Mouse (Mus musculus): ENCODE measurements around the gene Pnmt. TPM values are rescaled to one million over a fixed set of nuclear protein-coding genes. Genes with fewer than 3 reads are reported as not detected.

Pnmt gene
- polyA plus RNA-seq, 1 experiment from 2014 or later: 4.8 TPM

- H3K4me1 ChIP-seq (ENCODE audit: control insufficient read depth, insufficient read depth, low read length): peaks cover 50% of the 10 kb centered on the region
- H3K9ac ChIP-seq (ENCODE audit: low read depth, low read length): no peak overlapping the region
- no peak overlapping the region for H3K4me3 ChIP-seq (ENCODE audit: low read depth, low read length)
- H3K9me3 ChIP-seq (replicated peaks; ENCODE audit: control insufficient read depth, low read length): no peaks in the 10 kb centered on the region
- WGBS (ENCODE audit: insufficient replicate concordance): 79% methylated on average over 10 of the region's 10 CpGs
- H3K27me3 ChIP-seq (ENCODE audit: control insufficient read depth, insufficient read depth, low read length): no peaks in the 10 kb centered on the region
- no peak overlapping the region for H3K27ac ChIP-seq (ENCODE audit: low read depth, low read length)
- H3K36me3 ChIP-seq (ENCODE audit: control insufficient read depth, insufficient read depth, low read length): no peaks in the 10 kb centered on the region
- no peak for ATAC-seq (replicated peaks; ENCODE audit: insufficient number of reproducible peaks, low FRiP score, low TSS enrichment)
- H3K4me2 ChIP-seq: no peak overlapping the region
Observed at GRCm38 (mm10) chr11:98366290-98366689, 20.0 kb upstream of the Pnmt start.

GRCm38 (mm10) chr11:98367171-98367862, 18.9 kb upstream of the Pnmt start:
- no peak for ATAC-seq (replicated peaks; ENCODE audit: insufficient number of reproducible peaks, low FRiP score, low TSS enrichment)
- Histone ChIP-seq H3K27ac (ENCODE audit: low read depth, low read length) (peak overlapping the region; percentile 62), H3K4me1 (ENCODE audit: control insufficient read depth, insufficient read depth, low read length) (peaks cover 58% of the 10 kb centered on the region), H3K9me3 (replicated peaks; ENCODE audit: control insufficient read depth, low read length) (no peaks in the 10 kb centered on the region), H3K36me3 (ENCODE audit: control insufficient read depth, insufficient read depth, low read length) (no peaks in the 10 kb centered on the region), H3K4me3 (ENCODE audit: low read depth, low read length) (no peak overlapping the region), H3K9ac (ENCODE audit: low read depth, low read length) (no peak overlapping the region), H3K27me3 (ENCODE audit: control insufficient read depth, insufficient read depth, low read length) (no peaks in the 10 kb centered on the region), H3K4me2 (no peak overlapping the region; the same call in 1 of the 2 replicates)
- WGBS (ENCODE audit: insufficient replicate concordance): 63% methylated on average over 10 of the region's 10 CpGs

GRCm38 (mm10) chr11:98367863-98368186, 18.4 kb upstream of the Pnmt start:
- Histone ChIP-seq H3K27ac (ENCODE audit: low read depth, low read length) (peak overlapping the region; percentile 62), H3K27me3 (ENCODE audit: control insufficient read depth, insufficient read depth, low read length) (no peaks in the 10 kb centered on the region), H3K4me3 (ENCODE audit: low read depth, low read length) (no peak overlapping the region), H3K36me3 (ENCODE audit: control insufficient read depth, insufficient read depth, low read length) (no peaks in the 10 kb centered on the region), H3K4me2 (no peak overlapping the region; the same call in 1 of the 2 replicates), H3K4me1 (ENCODE audit: control insufficient read depth, insufficient read depth, low read length) (peaks cover 60% of the 10 kb centered on the region), H3K9me3 (replicated peaks; ENCODE audit: control insufficient read depth, low read length) (no peaks in the 10 kb centered on the region), H3K9ac (ENCODE audit: low read depth, low read length) (no peak overlapping the region)
- ATAC-seq (replicated peaks; ENCODE audit: insufficient number of reproducible peaks, low FRiP score, low TSS enrichment): no peak
- 59% methylated on average over 7 of the region's 7 CpGs for WGBS (ENCODE audit: insufficient replicate concordance)

GRCm38 (mm10) chr11:98369337-98369736, 16.9 kb upstream of the Pnmt start:
- ATAC-seq (replicated peaks; ENCODE audit: insufficient number of reproducible peaks, low FRiP score, low TSS enrichment): no peak
- H3K36me3 ChIP-seq (ENCODE audit: control insufficient read depth, insufficient read depth, low read length): no peaks in the 10 kb centered on the region
- H3K27ac ChIP-seq (ENCODE audit: low read depth, low read length): no peak overlapping the region
- no peaks in the 10 kb centered on the region for H3K9me3 ChIP-seq (replicated peaks; ENCODE audit: control insufficient read depth, low read length)
- no peak overlapping the region for H3K4me3 ChIP-seq (ENCODE audit: low read depth, low read length)
- H3K4me1 ChIP-seq (ENCODE audit: control insufficient read depth, insufficient read depth, low read length): peaks cover 69% of the 10 kb centered on the region
- H3K4me2 ChIP-seq: no peak overlapping the region
- no peaks in the 10 kb centered on the region for H3K27me3 ChIP-seq (ENCODE audit: control insufficient read depth, insufficient read depth, low read length)
- no peak overlapping the region for H3K9ac ChIP-seq (ENCODE audit: low read depth, low read length)
- 72% methylated on average over 6 of the region's 6 CpGs for WGBS (ENCODE audit: insufficient replicate concordance)

- no peaks in the 10 kb centered on the region for H3K9me3 ChIP-seq (replicated peaks; ENCODE audit: control insufficient read depth, low read length)
- peaks cover 5% of the 10 kb centered on the region for H3K36me3 ChIP-seq (ENCODE audit: control insufficient read depth, insufficient read depth, low read length)
- H3K4me2 ChIP-seq: no peak overlapping the region
- no peak overlapping the region for H3K4me3 ChIP-seq (ENCODE audit: low read depth, low read length)
- H3K4me1 ChIP-seq (ENCODE audit: control insufficient read depth, insufficient read depth, low read length): peaks cover 81% of the 10 kb centered on the region
- no peak overlapping the region for H3K27ac ChIP-seq (ENCODE audit: low read depth, low read length)
- ATAC-seq (replicated peaks; ENCODE audit: insufficient number of reproducible peaks, low FRiP score, low TSS enrichment): 0 out of 2 replicates have a peak, but pooled peaks have one; percentile 15
- H3K9ac ChIP-seq (ENCODE audit: low read depth, low read length): peak overlapping the region; percentile 16; the same call in 1 of the 2 replicates
- no peaks in the 10 kb centered on the region for H3K27me3 ChIP-seq (ENCODE audit: control insufficient read depth, insufficient read depth, low read length)
- 82% methylated on average over 2 of the region's 2 CpGs for WGBS (ENCODE audit: insufficient replicate concordance)
Observed at GRCm38 (mm10) chr11:98370588-98370987, 15.7 kb upstream of the Pnmt start.

GRCm38 (mm10) chr11:98371556-98372240, 14.6 kb upstream of the Pnmt start:
- H3K9me3 ChIP-seq (replicated peaks; ENCODE audit: control insufficient read depth, low read length): no peaks in the 10 kb centered on the region
- H3K4me1 ChIP-seq (ENCODE audit: control insufficient read depth, insufficient read depth, low read length): peaks cover 77% of the 10 kb centered on the region
- no peaks in the 10 kb centered on the region for H3K27me3 ChIP-seq (ENCODE audit: control insufficient read depth, insufficient read depth, low read length)
- peak overlapping the region; percentile 37 for H3K27ac ChIP-seq (ENCODE audit: low read depth, low read length)
- ATAC-seq (replicated peaks; ENCODE audit: insufficient number of reproducible peaks, low FRiP score, low TSS enrichment): no peak
- 33% methylated on average over 10 of the region's 10 CpGs for WGBS (ENCODE audit: insufficient replicate concordance)
- peak overlapping the region; percentile 46; the same call in 1 of the 2 replicates for H3K9ac ChIP-seq (ENCODE audit: low read depth, low read length)
- peaks cover 7% of the 10 kb centered on the region for H3K36me3 ChIP-seq (ENCODE audit: control insufficient read depth, insufficient read depth, low read length)
- H3K4me3 ChIP-seq (ENCODE audit: low read depth, low read length): peak overlapping the region; percentile 18
- H3K4me2 ChIP-seq: peak overlapping the region; percentile 46

GRCm38 (mm10) chr11:98372406-98372805, 13.8 kb upstream of the Pnmt start:
- H3K9me3 ChIP-seq (replicated peaks; ENCODE audit: control insufficient read depth, low read length): no peaks in the 10 kb centered on the region
- H3K27me3 ChIP-seq (ENCODE audit: control insufficient read depth, insufficient read depth, low read length): no peaks in the 10 kb centered on the region
- H3K4me3 ChIP-seq (ENCODE audit: low read depth, low read length): peak overlapping the region; percentile 14
- no peak overlapping the region for H3K9ac ChIP-seq (ENCODE audit: low read depth, low read length)
- ATAC-seq (replicated peaks; ENCODE audit: insufficient number of reproducible peaks, low FRiP score, low TSS enrichment): no peak
- H3K27ac ChIP-seq (ENCODE audit: low read depth, low read length): peak overlapping the region; percentile 37
- H3K4me1 ChIP-seq (ENCODE audit: control insufficient read depth, insufficient read depth, low read length): peaks cover 79% of the 10 kb centered on the region
- peak overlapping the region; percentile 46 for H3K4me2 ChIP-seq
- H3K36me3 ChIP-seq (ENCODE audit: control insufficient read depth, insufficient read depth, low read length): peaks cover 13% of the 10 kb centered on the region
- 22% methylated on average over 2 of the region's 2 CpGs for WGBS (ENCODE audit: insufficient replicate concordance)

GRCm38 (mm10) chr11:98373244-98373643, 13.0 kb upstream of the Pnmt start:
- Histone ChIP-seq H3K9ac (ENCODE audit: low read depth, low read length) (no peak overlapping the region), H3K9me3 (replicated peaks; ENCODE audit: control insufficient read depth, low read length) (no peaks in the 10 kb centered on the region), H3K27me3 (ENCODE audit: control insufficient read depth, insufficient read depth, low read length) (no peaks in the 10 kb centered on the region), H3K36me3 (ENCODE audit: control insufficient read depth, insufficient read depth, low read length) (peaks cover 15% of the 10 kb centered on the region), H3K4me1 (ENCODE audit: control insufficient read depth, insufficient read depth, low read length) (peaks cover 73% of the 10 kb centered on the region), H3K4me3 (ENCODE audit: low read depth, low read length) (no peak overlapping the region), H3K27ac (ENCODE audit: low read depth, low read length) (0 out of 2 replicates have a peak overlapping the region, but pooled peaks have one; percentile 80), H3K4me2 (peak overlapping the region; percentile 46; the same call in 1 of the 2 replicates)
- ATAC-seq (replicated peaks; ENCODE audit: insufficient number of reproducible peaks, low FRiP score, low TSS enrichment): no peak
- 80% methylated on average over 6 of the region's 6 CpGs for WGBS (ENCODE audit: insufficient replicate concordance)
